Mouse (Mus musculus) liver, embryonic 14.5 days (tissue): Measurements from ENCODE around the gene Cck. TPM values are rescaled to one million over a fixed set of nuclear protein-coding genes. Genes with fewer than 3 reads are reported as not detected.

Experiments
- ATAC-seq: fragments of 200-750 bp; cut with Nextera tagmentation; 2 replicates; pipeline ENCODE4 v1.8.0; 2017; ENCODE audit warnings: moderate number of reproducible peaks, mild to moderate bottlenecking, moderate library complexity; ENCODE audit not compliant: insufficient read depth
- DNase-seq, 3 experiments: peaks; one replicate each; pipeline ENCODE4 v3.0.0-alpha.2; 2012 to 2013; ENCODE audit warnings: low read depth in 3 of 3, low spot score in 3 of 3
- H3K27ac ChIP-seq: fragments of 300-500 bp; sonication (generic); 2 replicates; pipeline ENCODE4 v1.5.1; 2014; ENCODE audit warnings: moderate library complexity, mild to moderate bottlenecking, control low read depth, inconsistent platforms
- H3K27me3 ChIP-seq: fragments of 300-500 bp; sonication (generic); 2 replicates; pipeline ENCODE4 v1.6.1; 2014; ENCODE audit warnings: mild to moderate bottlenecking, low read length, moderate library complexity; ENCODE audit not compliant: control insufficient read depth, insufficient read depth
- H3K36me3 ChIP-seq: fragments of 300-500 bp; sonication (generic); replicated peaks from 2 replicates; pipeline ENCODE4 v1.6.1; 2014; ENCODE audit warnings: low read depth; ENCODE audit not compliant: control insufficient read depth, insufficient read depth
- H3K4me1 ChIP-seq, 2 experiments: fragments of 200-500 bp in 1 of 2; fragments of 300-500 bp in 1 of 2; sonication (generic) in 1 of 2; replicated peaks; 2 replicates each; pipeline ENCODE4 v1.6.1; 2012 to 2014; ENCODE audit warnings: antibody characterized with exemption in 1 of 2, inconsistent platforms in 1 of 2, low read length in 1 of 2; ENCODE audit not compliant: control insufficient read depth in 2 of 2, insufficient read depth in 2 of 2
- H3K4me2 ChIP-seq: fragments of 300-500 bp; sonication (generic); 2 replicates; pipeline ENCODE4 v1.6.1; 2014; ENCODE audit warnings: low read depth, mild to moderate bottlenecking, control low read depth, moderate library complexity
- H3K4me3 ChIP-seq, 2 experiments: fragments of 200-500 bp in 1 of 2; fragments of 300-500 bp in 1 of 2; sonication (generic) in 1 of 2; 2 replicates each; pipeline ENCODE4 v1.5.1; 2012 to 2014; ENCODE audit warnings: low read depth in 2 of 2, low read length in 2 of 2, mild to moderate bottlenecking in 2 of 2, control low read depth in 1 of 2, inconsistent platforms in 1 of 2, moderate library complexity in 1 of 2; ENCODE audit not compliant: insufficient read depth in 1 of 2
- H3K9ac ChIP-seq: fragments of 300-500 bp; sonication (generic); replicated peaks from 2 replicates; pipeline ENCODE4 v1.6.1; 2014; ENCODE audit warnings: mild to moderate bottlenecking, control low read depth, moderate library complexity
- H3K9me3 ChIP-seq: fragments of 300-500 bp; sonication (generic); 2 replicates; pipeline ENCODE4 v1.6.1; 2016; ENCODE audit warnings: low read length, mixed read lengths; ENCODE audit not compliant: control insufficient read depth
- CTCF ChIP-seq: IDR thresholded peaks from 2 replicates; pipeline ENCODE4 v1.5.1; 2016; ENCODE audit warnings: antibody characterized with exemption, low read depth, control low read depth
- EP300 ChIP-seq: IDR thresholded peaks from 2 replicates; pipeline ENCODE4 v1.6.1; 2016; ENCODE audit warnings: antibody characterized with exemption, low read depth
- WGBS: fragments of 180-500 bp; shearing (Covaris S2); extraction: QIAGEN DNeasy Blood & Tissue Kit; methylation state at CpG from one replicate; pipeline ENCODE4 v1.1.7; 2014; ENCODE audit not compliant: insufficient replicate concordance; 5-methylcytosine and 5-hydroxymethylcytosine counted together
- polyA plus RNA-seq, 2 experiments: library from polyadenylated mRNA; depleted of rRNA in 1 of 2; stranded (reverse) in 1 of 2; unstranded in 1 of 2; fragments of >200 nt; fragmentation: Nextera tagmentation in 1 of 2; extraction: Ambion mirVana in 1 of 2; gene quantifications; 2 replicates each; pipeline versions ENCODE4 v1.2.1 to v1.2.3; 2012 to 2014

Cck gene
- polyA plus RNA-seq, 2 experiments = 0.12 TPM; not detected in 1

DNA sequence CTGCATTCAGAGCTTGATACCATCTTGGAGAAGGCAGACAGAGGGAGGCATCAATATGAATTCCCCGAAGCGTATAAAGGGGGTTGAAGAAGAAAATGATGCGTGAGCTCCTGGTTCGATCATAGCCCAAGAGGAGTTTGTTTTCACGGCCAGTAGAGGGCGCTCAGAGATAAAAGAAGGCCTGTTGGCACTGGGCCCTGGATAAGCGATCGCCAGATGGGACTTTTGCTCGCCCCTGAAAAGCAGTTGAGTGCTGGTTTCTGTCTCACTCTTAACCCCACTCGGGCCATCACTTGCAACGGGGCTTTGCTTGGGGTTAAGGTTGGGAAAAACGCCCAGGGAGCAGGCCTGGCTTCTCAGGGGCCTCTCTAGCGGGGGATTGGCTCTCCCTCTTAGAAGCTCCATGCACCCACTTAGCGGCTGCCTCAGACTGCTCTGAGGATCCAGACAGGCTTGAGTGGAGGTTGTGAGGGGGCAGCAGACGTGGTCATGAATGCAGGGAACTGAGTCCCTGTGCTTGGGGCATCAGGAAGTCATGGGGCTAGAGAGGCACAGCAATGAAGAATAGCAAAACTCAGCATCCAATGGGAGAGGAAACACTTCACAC is 18.1 kb downstream of the Cck start:
- Histone ChIP-seq H3K9me3 (no peaks in the 10 kb centered on the region), H3K9ac (no peak overlapping the region), H3K4me1 (no peaks in the 10 kb centered on the region), H3K36me3 (no peaks in the 10 kb centered on the region), H3K4me2 (no peak overlapping the region), H3K27ac (no peak overlapping the region), H3K4me3 (no peak overlapping the region), H3K27me3 (no peaks in the 10 kb centered on the region)
- 13% methylated on average over 15 of the region's 15 CpGs for WGBS
- ATAC-seq (0 out of 2 replicates have a peak, but pooled peaks have one; percentile 44), DNase-seq (peak; percentile 42 to 49 (median 47))
- TF ChIP-seq CTCF (peak; percentile 84), EP300 (no peak)

- Histone ChIP-seq H3K36me3 (no peaks in the 10 kb centered on the region), H3K4me1 (no peaks in the 10 kb centered on the region), H3K4me3 (no peak overlapping the region), H3K27me3 (no peaks in the 10 kb centered on the region), H3K9ac (no peak overlapping the region), H3K9me3 (no peaks in the 10 kb centered on the region), H3K4me2 (no peak overlapping the region), H3K27ac (no peak overlapping the region)
- no peak for DNase-seq
- TF ChIP-seq EP300 (no peak), CTCF (no peak)
- no peak for ATAC-seq
- 65% methylated on average over 16 of the region's 16 CpGs for WGBS
Measured at GRCm38 (mm10) chr9:121475488-121476452, 19.7 kb downstream of the Cck start.

DNA sequence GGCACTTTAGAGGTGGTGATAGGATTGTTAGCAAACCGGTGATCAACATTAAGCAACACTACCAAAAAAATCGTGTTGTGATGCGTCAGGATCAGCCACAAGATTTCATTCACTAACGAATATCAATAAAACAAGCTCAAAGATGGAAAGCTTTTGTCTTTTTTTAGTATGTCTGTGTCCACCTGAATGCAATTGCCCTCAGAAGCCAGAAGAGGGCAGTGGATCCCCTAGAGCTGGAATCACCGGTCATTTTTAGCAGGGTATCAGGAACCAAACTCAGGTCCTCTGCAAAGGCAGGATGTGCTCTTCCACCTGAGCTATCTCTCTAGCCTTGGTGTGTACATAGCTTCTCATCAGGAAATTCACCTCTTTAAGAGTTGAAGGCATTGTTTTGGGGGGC is 20.7 kb downstream of the Cck start:
- no peak overlapping the region for H3K4me2 ChIP-seq
- ATAC-seq (no peak), DNase-seq (no peak)
- TF ChIP-seq CTCF (peak; percentile 47), EP300 (no peak)
- H3K9me3 ChIP-seq = no peaks in the 10 kb centered on the region
- no peaks in the 10 kb centered on the region for H3K4me1 ChIP-seq
- 57% methylated on average over 5 of the region's 5 CpGs for WGBS
- no peak overlapping the region for H3K27ac ChIP-seq
- no peaks in the 10 kb centered on the region for H3K36me3 ChIP-seq
- H3K27me3 ChIP-seq = no peaks in the 10 kb centered on the region
- H3K9ac ChIP-seq = no peak overlapping the region
- H3K4me3 ChIP-seq = no peak overlapping the region

GRCm38 (mm10) chr9:121469711-121470110 is 25.8 kb downstream of the Cck start:
- ATAC-seq (no peak), DNase-seq (no peak)
- Histone ChIP-seq H3K9me3 (no peaks in the 10 kb centered on the region), H3K36me3 (no peaks in the 10 kb centered on the region), H3K9ac (no peak overlapping the region), H3K27ac (no peak overlapping the region), H3K4me3 (no peak overlapping the region), H3K4me2 (no peak overlapping the region), H3K4me1 (no peaks in the 10 kb centered on the region), H3K27me3 (no peaks in the 10 kb centered on the region)
- TF ChIP-seq CTCF (no peak), EP300 (no peak)
- 77% methylated on average over 6 of the region's 6 CpGs for WGBS

DNA sequence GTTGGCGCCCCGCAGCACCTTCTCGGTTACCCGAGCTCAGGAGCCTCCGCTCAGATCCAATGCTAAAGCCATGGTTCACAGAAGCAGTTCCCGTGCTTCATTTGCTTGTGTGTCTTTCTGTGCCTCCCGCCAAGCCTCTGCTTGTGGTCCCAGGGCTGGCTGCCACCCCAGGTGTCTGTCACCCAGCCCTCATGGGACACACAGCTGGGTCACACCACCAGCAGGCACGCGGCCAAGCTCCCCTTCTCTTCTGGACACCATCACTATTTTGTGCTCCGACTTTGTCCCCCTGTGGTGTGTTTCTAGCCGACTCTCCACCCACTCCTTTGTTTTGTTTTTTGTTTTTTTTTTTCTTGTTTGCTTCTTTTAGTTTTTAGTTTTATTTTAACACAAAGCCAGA is 28.0 kb downstream of the Cck start:
- TF ChIP-seq EP300 = no peak
- Histone ChIP-seq H3K9me3 (no peaks in the 10 kb centered on the region), H3K4me2 (no peak overlapping the region), H3K27ac (no peak overlapping the region), H3K4me1 (no peaks in the 10 kb centered on the region), H3K36me3 (no peaks in the 10 kb centered on the region), H3K4me3 (no peak overlapping the region), H3K27me3 (no peaks in the 10 kb centered on the region), H3K9ac (no peak overlapping the region)
- ATAC-seq (no peak), DNase-seq (no peak)
- 67% methylated on average over 11 of the region's 11 CpGs for WGBS
